Mouse (Mus musculus) embryonic facial prominence, embryonic 12.5 days (tissue): ENCODE measurements around the gene Golga7b. TPM values are rescaled to one million over a fixed set of nuclear protein-coding genes. Genes with fewer than 3 reads are reported as not detected.

Source experiments
- ATAC-seq: fragments of 200-750 bp; cut with Nextera tagmentation; 2 replicates; pipeline ENCODE4 v1.8.0; 2017; ENCODE audit not compliant: insufficient number of reproducible peaks, insufficient read depth, low FRiP score, low TSS enrichment
- H3K27ac ChIP-seq: fragments of 300-500 bp; sonication (generic); 2 replicates; pipeline ENCODE4 v1.5.1; 2016; ENCODE audit warnings: mild to moderate bottlenecking
- H3K27me3 ChIP-seq: fragments of 300-500 bp; sonication (generic); 2 replicates; pipeline ENCODE4 v1.6.1; 2016; ENCODE audit warnings: mild to moderate bottlenecking, moderate library complexity
- H3K36me3 ChIP-seq: fragments of 300-500 bp; sonication (generic); 2 replicates; pipeline ENCODE4 v1.6.1; 2016; ENCODE audit warnings: mild to moderate bottlenecking
- H3K4me1 ChIP-seq: fragments of 300-500 bp; sonication (generic); 2 replicates; pipeline ENCODE4 v1.6.1; 2016
- H3K4me2 ChIP-seq: fragments of 300-500 bp; sonication (generic); replicated peaks from 2 replicates; pipeline ENCODE4 v1.6.1; 2016; ENCODE audit warnings: mild to moderate bottlenecking, moderate library complexity
- H3K4me3 ChIP-seq: fragments of 300-500 bp; sonication (generic); 2 replicates; pipeline ENCODE4 v1.5.1; 2016; ENCODE audit warnings: mild to moderate bottlenecking
- H3K9ac ChIP-seq: fragments of 300-500 bp; sonication (generic); 2 replicates; pipeline ENCODE4 v1.6.1; 2016; ENCODE audit warnings: mild to moderate bottlenecking, moderate library complexity
- H3K9me3 ChIP-seq: fragments of 300-500 bp; sonication (generic); 2 replicates; pipeline ENCODE4 v1.6.1; 2016; ENCODE audit warnings: mild to moderate bottlenecking, moderate library complexity
- WGBS: fragments of 180-500 bp; shearing (Covaris S2); methylation state at CpG from one replicate; pipeline ENCODE4 v1.1.7; 2016; 5-methylcytosine and 5-hydroxymethylcytosine counted together
- polyA plus RNA-seq: library from polyadenylated mRNA; unstranded; fragments of >200 nt; fragmentation: Nextera tagmentation; extraction: Ambion mirVana; gene quantifications from 2 replicates; pipeline ENCODE4 v1.2.1, GENCODE M21; 2016

Gene Golga7b
- polyA plus RNA-seq, 1 experiment from 2014 or later, result 1.9 TPM

GRCm38 (mm10) chr19:42217374-42217763 is 30.0 kb upstream of the Golga7b start:
- Histone ChIP-seq H3K9me3 (no peaks in the 10 kb centered on the region), H3K4me2 (no peak overlapping the region), H3K9ac (no peak overlapping the region), H3K4me3 (no peak overlapping the region), H3K27me3 (no peaks in the 10 kb centered on the region), H3K4me1 (no peaks in the 10 kb centered on the region), H3K36me3 (no peaks in the 10 kb centered on the region), H3K27ac (no peak overlapping the region)
- no peak for ATAC-seq
- WGBS, result 10% methylated on average over 2 of the region's 2 CpGs

DNA sequence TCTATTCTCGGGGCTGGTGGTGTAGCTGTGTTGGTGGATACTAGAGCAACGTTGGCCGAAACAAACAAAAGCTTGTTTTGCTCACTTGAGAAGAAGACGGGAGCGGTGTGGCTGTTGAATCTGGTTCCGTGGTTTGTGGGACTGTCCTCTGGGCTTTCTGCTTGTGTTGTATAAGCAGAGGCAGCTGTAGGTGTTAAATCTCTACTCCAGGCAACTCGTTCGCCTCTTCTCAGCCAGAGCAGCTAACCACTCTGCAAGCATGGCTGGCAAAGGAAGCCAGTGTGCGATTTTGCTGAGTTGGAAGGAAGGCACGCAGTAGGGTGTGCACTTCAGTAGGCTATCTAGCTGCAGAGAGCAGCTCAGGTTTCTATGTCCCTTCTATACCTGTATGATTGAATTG is 20.9 kb upstream of the Golga7b start:
- H3K27ac ChIP-seq, result no peak overlapping the region
- H3K4me2 ChIP-seq, result no peak overlapping the region
- no peaks in the 10 kb centered on the region for H3K4me1 ChIP-seq
- H3K27me3 ChIP-seq, result no peaks in the 10 kb centered on the region
- H3K36me3 ChIP-seq, result no peaks in the 10 kb centered on the region
- no peak overlapping the region for H3K4me3 ChIP-seq
- ATAC-seq, result no peak
- WGBS, result 81% methylated on average over 10 of the region's 10 CpGs
- H3K9ac ChIP-seq, result no peak overlapping the region
- H3K9me3 ChIP-seq, result no peaks in the 10 kb centered on the region

DNA sequence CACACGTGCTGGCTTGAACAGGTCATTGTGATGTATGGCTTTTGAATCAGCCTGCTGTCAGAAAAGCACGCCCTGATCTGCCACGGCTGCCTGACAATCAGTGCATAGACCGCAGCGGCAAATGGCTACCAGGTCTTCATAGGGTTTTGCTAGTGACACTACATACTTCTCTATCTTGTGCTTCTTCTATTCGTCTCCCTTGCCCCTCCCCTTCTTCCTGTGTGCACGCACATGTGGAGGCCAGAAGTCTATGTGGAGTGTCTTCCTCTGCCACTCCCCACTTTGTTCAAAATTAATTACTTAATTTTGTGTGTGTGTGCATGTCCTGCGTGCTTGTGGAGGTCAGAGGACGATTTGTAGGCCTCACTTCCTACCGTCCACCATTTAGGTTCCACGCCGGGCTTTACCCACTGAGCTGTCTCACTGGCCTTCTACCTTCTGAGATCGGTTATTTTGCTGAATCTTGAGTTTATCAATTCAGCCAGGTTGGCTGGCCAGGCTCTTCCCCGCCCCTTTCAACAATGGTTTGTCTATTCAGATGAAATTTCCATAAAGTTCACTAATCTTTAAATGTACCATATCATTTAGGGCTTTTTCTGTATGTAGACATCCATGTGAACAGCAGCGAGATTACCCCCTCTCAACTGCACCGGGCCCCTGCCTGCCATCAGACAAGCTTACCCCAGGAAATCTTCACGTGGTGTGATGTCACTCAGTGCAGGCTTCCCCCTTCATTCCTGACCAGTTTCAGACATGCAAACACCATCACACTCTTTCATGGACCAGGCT is 17.7 kb upstream of the Golga7b start:
- no peaks in the 10 kb centered on the region for H3K4me1 ChIP-seq
- H3K4me3 ChIP-seq, result no peak overlapping the region
- H3K36me3 ChIP-seq, result no peaks in the 10 kb centered on the region
- WGBS, result 81% methylated on average over 17 of the region's 17 CpGs
- H3K9ac ChIP-seq, result no peak overlapping the region
- no peak for ATAC-seq
- no peak overlapping the region for H3K27ac ChIP-seq
- no peaks in the 10 kb centered on the region for H3K9me3 ChIP-seq
- H3K27me3 ChIP-seq, result no peaks in the 10 kb centered on the region
- H3K4me2 ChIP-seq, result no peak overlapping the region

DNA sequence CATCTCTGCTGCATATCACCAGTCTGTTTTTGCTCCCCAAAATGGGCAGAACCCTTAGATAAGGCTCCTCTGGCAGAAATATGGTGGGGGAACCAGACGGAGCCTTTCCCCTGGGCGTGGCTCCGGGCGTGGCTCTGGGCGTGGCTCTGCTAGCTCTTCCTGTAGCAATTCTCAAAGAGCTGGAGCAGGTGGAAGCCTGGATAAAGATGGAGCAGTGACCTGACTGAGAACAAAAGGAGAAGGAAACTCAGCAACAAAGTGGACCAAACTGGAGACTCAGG is 17.1 kb upstream of the Golga7b start:
- Histone ChIP-seq H3K9me3 (no peaks in the 10 kb centered on the region), H3K9ac (no peak overlapping the region), H3K36me3 (no peaks in the 10 kb centered on the region), H3K27me3 (no peaks in the 10 kb centered on the region), H3K4me3 (no peak overlapping the region), H3K27ac (no peak overlapping the region), H3K4me2 (no peak overlapping the region), H3K4me1 (no peaks in the 10 kb centered on the region)
- no peak for ATAC-seq
- 63% methylated on average over 5 of the region's 5 CpGs for WGBS

DNA sequence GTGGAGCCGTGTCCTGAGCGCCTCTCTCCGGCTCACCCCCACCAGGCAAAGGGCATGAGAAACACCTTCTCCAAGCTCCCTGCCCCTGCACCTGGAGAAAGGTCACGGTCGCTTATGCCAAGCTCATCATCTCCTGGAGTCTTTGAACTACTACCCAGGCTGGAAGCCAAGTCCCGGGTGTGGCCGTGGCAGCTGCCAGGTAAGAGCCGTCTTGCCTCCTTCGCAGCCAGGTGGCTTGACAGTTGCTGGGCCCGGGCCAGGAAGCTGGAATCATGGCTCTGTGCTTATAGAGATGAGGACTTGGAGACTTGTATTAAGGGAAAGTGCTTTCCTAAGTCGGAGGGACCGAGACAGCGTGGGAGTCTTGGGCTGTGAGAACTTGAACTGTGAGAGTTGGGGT is 16.4 kb upstream of the Golga7b start:
- Histone ChIP-seq H3K4me2 (no peak overlapping the region), H3K36me3 (no peaks in the 10 kb centered on the region), H3K9me3 (no peaks in the 10 kb centered on the region), H3K27ac (no peak overlapping the region), H3K4me3 (no peak overlapping the region), H3K9ac (no peak overlapping the region), H3K27me3 (no peaks in the 10 kb centered on the region), H3K4me1 (no peaks in the 10 kb centered on the region)
- 92% methylated on average over 13 of the region's 13 CpGs for whole genome bisulfite sequencing
- no peak for ATAC-seq

- Histone ChIP-seq H3K9ac (no peak overlapping the region), H3K4me1 (peaks cover 4% of the 10 kb centered on the region; the same call in 1 of the 2 replicates), H3K27ac (no peak overlapping the region), H3K27me3 (0 out of 2 replicates have a peak, but pooled peaks cover 3% of the 10 kb centered on the region), H3K4me2 (no peak overlapping the region), H3K4me3 (no peak overlapping the region), H3K36me3 (no peaks in the 10 kb centered on the region), H3K9me3 (no peaks in the 10 kb centered on the region)
- WGBS, result 24% methylated on average over 4 of the region's 4 CpGs
- no peak for ATAC-seq
Measured at GRCm38 (mm10) chr19:42237602-42238340, 9.6 kb upstream of the Golga7b start.

GRCm38 (mm10) chr19:42238341-42238715 is 9.0 kb upstream of the Golga7b start:
- H3K36me3 ChIP-seq, result no peaks in the 10 kb centered on the region
- ATAC-seq, result no peak
- no peak overlapping the region for H3K27ac ChIP-seq
- no peak overlapping the region for H3K4me3 ChIP-seq
- WGBS, result 73% methylated on average over 7 of the region's 7 CpGs
- 0 out of 2 replicates have a peak, but pooled peaks cover 3% of the 10 kb centered on the region for H3K27me3 ChIP-seq
- no peaks in the 10 kb centered on the region for H3K9me3 ChIP-seq
- H3K4me2 ChIP-seq, result no peak overlapping the region
- H3K9ac ChIP-seq, result no peak overlapping the region
- H3K4me1 ChIP-seq, result peaks cover 4% of the 10 kb centered on the region; the same call in 1 of the 2 replicates

DNA sequence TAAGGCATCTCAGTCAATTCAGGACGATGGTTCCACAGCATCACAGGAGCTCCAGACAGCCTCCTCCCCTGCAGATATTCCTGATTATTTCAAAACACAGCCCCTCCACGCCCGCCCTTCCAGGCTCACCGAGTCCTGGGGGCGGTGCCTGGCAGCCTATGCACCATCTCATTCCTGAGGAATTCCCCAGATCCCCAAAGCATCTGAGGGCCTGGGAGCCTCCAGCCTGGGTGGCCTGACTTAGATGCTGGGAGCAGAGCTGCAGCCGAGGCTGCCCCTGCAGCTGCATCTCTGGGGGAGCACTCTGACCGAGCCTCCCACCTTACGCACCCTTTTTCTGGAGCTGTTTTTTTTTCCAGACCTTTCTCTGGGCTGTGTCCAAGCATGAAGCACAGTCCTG is 6.5 kb upstream of the Golga7b start:
- Histone ChIP-seq H3K4me1 (peaks cover 4% of the 10 kb centered on the region; the same call in 1 of the 2 replicates), H3K9me3 (no peaks in the 10 kb centered on the region), H3K27me3 (0 out of 2 replicates have a peak, but pooled peaks cover 3% of the 10 kb centered on the region), H3K27ac (no peak overlapping the region), H3K4me2 (no peak overlapping the region), H3K36me3 (no peaks in the 10 kb centered on the region), H3K4me3 (no peak overlapping the region), H3K9ac (no peak overlapping the region)
- ATAC-seq, result no peak
- WGBS, result 36% methylated on average over 8 of the region's 8 CpGs

DNA sequence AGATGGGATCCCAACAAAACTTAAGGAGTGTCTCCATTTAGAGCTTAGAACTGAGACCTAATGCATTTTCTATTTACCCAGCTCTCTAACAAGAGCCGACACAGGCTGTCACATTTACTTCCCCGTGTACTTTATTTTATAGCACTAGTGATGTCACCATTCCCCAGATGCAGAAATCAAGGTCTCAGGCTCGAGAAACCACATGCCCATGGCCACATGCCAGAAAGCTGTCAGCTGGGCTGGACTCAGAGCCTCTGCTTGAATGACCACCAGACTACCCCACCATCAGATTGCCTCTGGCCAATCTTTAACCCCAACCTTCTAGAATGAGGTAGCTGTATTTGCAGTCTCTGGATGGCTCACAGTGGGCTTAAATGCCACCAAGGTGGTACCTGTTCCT is 4.0 kb upstream of the Golga7b start:
- Histone ChIP-seq H3K27me3 (0 out of 2 replicates have a peak, but pooled peaks cover 3% of the 10 kb centered on the region), H3K4me3 (no peak overlapping the region), H3K36me3 (no peaks in the 10 kb centered on the region), H3K4me2 (no peak overlapping the region), H3K9me3 (no peaks in the 10 kb centered on the region), H3K9ac (no peak overlapping the region), H3K4me1 (peaks cover 4% of the 10 kb centered on the region; the same call in 1 of the 2 replicates), H3K27ac (no peak overlapping the region)
- 75% methylated on average over 3 of the region's 3 CpGs for WGBS
- ATAC-seq, result no peak

DNA sequence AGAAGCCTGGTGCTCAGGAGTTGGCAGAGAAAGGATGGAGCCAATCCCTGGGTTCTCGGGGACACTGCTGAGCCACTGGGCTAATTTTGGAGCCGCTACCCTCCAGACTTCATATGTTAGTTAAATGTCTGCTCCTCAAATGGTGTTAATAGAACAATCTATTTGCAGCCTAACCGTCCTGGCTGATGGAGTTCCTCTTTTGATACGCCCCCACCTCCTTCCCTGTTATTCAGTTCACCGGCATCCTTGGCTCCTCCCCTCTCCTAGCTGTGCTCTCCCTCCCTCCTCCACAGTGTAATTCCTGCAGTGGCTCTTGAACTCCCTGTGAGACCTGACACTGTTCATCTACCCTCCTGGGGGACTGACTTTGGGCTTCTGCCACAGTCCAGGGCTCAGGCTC is 748 bp upstream of the Golga7b start:
- WGBS, result 46% methylated on average over 5 of the region's 5 CpGs
- no peak overlapping the region for H3K4me2 ChIP-seq
- H3K27me3 ChIP-seq, result no peaks in the 10 kb centered on the region
- H3K9ac ChIP-seq, result no peak overlapping the region
- H3K27ac ChIP-seq, result no peak overlapping the region
- no peak overlapping the region for H3K4me3 ChIP-seq
- H3K4me1 ChIP-seq, result no peaks in the 10 kb centered on the region
- no peak for ATAC-seq
- no peaks in the 10 kb centered on the region for H3K36me3 ChIP-seq
- no peaks in the 10 kb centered on the region for H3K9me3 ChIP-seq

GRCm38 (mm10) chr19:42249976-42250914 is 2.9 kb downstream of the Golga7b start:
- Histone ChIP-seq H3K27me3 (peaks cover 15% of the 10 kb centered on the region), H3K4me3 (no peak overlapping the region), H3K27ac (no peak overlapping the region), H3K4me2 (no peak overlapping the region), H3K4me1 (no peaks in the 10 kb centered on the region), H3K9me3 (no peaks in the 10 kb centered on the region), H3K9ac (no peak overlapping the region), H3K36me3 (no peaks in the 10 kb centered on the region)
- ATAC-seq, result no peak
- WGBS, result 64% methylated on average over 11 of the region's 11 CpGs
